Mouse (Mus musculus): ENCODE measurements around the gene Gpr85.
"Not testable (repeated sequence)": the region's sequence is repeated elsewhere in the genome, so short reads cannot be mapped to it uniquely, and the experiment has no call there.

The Gpr85 gene

GRCm38 (mm10) chr6:13839345-13840054 is at the start of gene Gpr85:
Gene Gpr85 (minus strand): TSS chr6:13839942.
- peak; percentile 35 to 55 for DNase-seq

GRCm38 (mm10) chr6:13884877-13885592 is 45.3 kb upstream of the Gpr85 start:
- DNase-seq, result peak; percentile 83 to 84

GRCm38 (mm10) chr6:13882919-13883318 is 43.2 kb upstream of the Gpr85 start:
- no peak for DNase-seq

GRCm38 (mm10) chr6:13873959-13874358 is 34.2 kb upstream of the Gpr85 start:
- DNase-seq, result no peak

- DNase-seq, result peak in 1 of 2 experiments; percentile 13
These were observed 32.3 kb upstream of the Gpr85 start for GRCm38 (mm10) chr6:13872076-13872475.

- no peak for DNase-seq
These were observed 31.9 kb upstream of the Gpr85 start for GRCm38 (mm10) chr6:13871625-13871958.

- peak; percentile 91 to 95 for DNase-seq
These were observed 31.3 kb upstream of the Gpr85 start, which contains the start of gene 2610001J05Rik for GRCm38 (mm10) chr6:13870919-13871624. Gene 2610001J05Rik (minus strand): TSS chr6:13871518.

- peak; percentile 17 to 31 for DNase-seq
These were observed 30.6 kb upstream of the Gpr85 start for GRCm38 (mm10) chr6:13870289-13870741.

- no peak for DNase-seq
These were observed 20.9 kb upstream of the Gpr85 start for GRCm38 (mm10) chr6:13860596-13860995.

- DNase-seq, result no peak
These were observed 20.3 kb upstream of the Gpr85 start for GRCm38 (mm10) chr6:13859877-13860585.

GRCm38 (mm10) chr6:13854230-13854629 is 14.5 kb upstream of the Gpr85 start:
- DNase-seq, result no peak

- no peak for DNase-seq
These were observed 13.5 kb upstream of the Gpr85 start for GRCm38 (mm10) chr6:13853244-13853643.

- DNase-seq, result not testable (repeated sequence)
These were observed 6.3 kb upstream of the Gpr85 start for GRCm38 (mm10) chr6:13846031-13846430.

- DNase-seq, result peak; percentile 84 to 91
These were observed 931 bp downstream of the Gpr85 start for GRCm38 (mm10) chr6:13838677-13839344.

GRCm38 (mm10) chr6:13837916-13838676 is 1.6 kb downstream of the Gpr85 start:
- DNase-seq, result peak; percentile 44 to 65

- peak; percentile 18 to 51 for DNase-seq
These were observed 2.7 kb downstream of the Gpr85 start for GRCm38 (mm10) chr6:13836967-13837570.

GRCm38 (mm10) chr6:13835720-13836665 is 3.7 kb downstream of the Gpr85 start:
- DNase-seq, result peak; percentile 81 to 86

GRCm38 (mm10) chr6:13832770-13833169 is 7.0 kb downstream of the Gpr85 start:
- DNase-seq, result no peak

GRCm38 (mm10) chr6:13828877-13829276 is 10.9 kb downstream of the Gpr85 start:
- DNase-seq, result no peak

- no peak for DNase-seq
These were observed 23.1 kb downstream of the Gpr85 start for GRCm38 (mm10) chr6:13816661-13817060.

All from cerebellum, adult 18-20 months (tissue).